In the genomic region with DNA sequence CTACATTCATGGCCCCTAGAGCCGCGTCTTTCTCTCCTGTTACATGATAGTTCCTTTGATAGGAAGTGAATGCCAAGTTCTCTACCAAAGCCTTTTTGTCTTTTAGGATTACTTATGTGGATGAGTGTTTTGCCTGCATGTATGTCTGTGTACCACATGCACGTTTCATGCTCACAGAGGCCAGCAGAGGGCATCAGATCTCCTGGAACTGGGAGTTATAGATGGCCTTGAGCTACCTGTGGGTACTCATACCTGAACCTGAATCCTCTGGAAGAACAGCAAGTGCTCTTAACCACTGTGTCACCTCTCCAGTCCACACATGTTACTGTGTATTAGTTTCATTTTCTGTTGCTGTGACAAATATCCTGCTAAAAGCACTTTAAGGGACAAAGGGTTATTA, we compare ENCODE assay signal across 9 mouse cellular contexts. TPM values are rescaled to one million over a fixed set of nuclear protein-coding genes. Genes with fewer than 3 reads are reported as not detected.
DNase-seq lines count a peak whose midpoint lies in the region; ATAC-seq lines count a peak whose summit lies in the region.
"Had no signal": no experiment of that assay in that cellular context is flagged by ENCODE, and none has a peak within 500 bp of the region (broad histone marks: within the 10 kb centered on the region; RNA-seq: fewer than 3 reads in every experiment).

No protein-coding gene starts in this region.

- ATAC-seq in lung, embryonic 16.5 days (ENCODE audit: low read depth): 0 out of 2 replicates have a peak, but pooled peaks have one; percentile 21

- peak; percentile 57 to 68 for DNase-seq in cerebellum, adult 18-20 months
- no peak for DNase-seq in cerebellum, adult 11 months
- peak; percentile 39 for DNase-seq in left cerebral cortex, postnatal 4 days
- no peak for DNase-seq in left cerebral cortex, postnatal 10 days (ENCODE audit: extremely low spot score in 1 of 2, low spot score in 2 of 2)
- peak; percentile 57 to 60 for DNase-seq in cerebellum, postnatal 36 days
- DNase-seq in thymus, postnatal 25 days: peak; percentile 72
- DNase-seq in right cerebral cortex, postnatal 25 days: no peak

- H3K4me2 ChIP-seq in lung, embryonic 16.5 days (ENCODE audit: low read depth, low read length): no peak overlapping the region
- H3K4me2 ChIP-seq: neural tube, embryonic 12.5 days had no signal

- no peak overlapping the region for H3K4me3 ChIP-seq in lung, embryonic 16.5 days (ENCODE audit: low read length)
- H3K4me3 ChIP-seq: neural tube, embryonic 12.5 days had no signal

- H3K9ac ChIP-seq in lung, embryonic 16.5 days (ENCODE audit: low read length): no peak overlapping the region
- H3K9ac ChIP-seq: neural tube, embryonic 12.5 days had no signal

- peaks cover 15% of the 10 kb centered on the region for H3K4me1 ChIP-seq in lung, embryonic 16.5 days (replicated peaks; ENCODE audit: control insufficient read depth, insufficient read depth, low read length)

- H3K27me3 ChIP-seq in lung, embryonic 16.5 days (ENCODE audit: control insufficient read depth, insufficient read depth, low read depth, low read length): peaks cover 12% of the 10 kb centered on the region

- H3K9me3 ChIP-seq in lung, embryonic 16.5 days (ENCODE audit: control insufficient read depth, low read length): no peaks in the 10 kb centered on the region
- H3K9me3 ChIP-seq: neural tube, embryonic 12.5 days had no signal

- H3K36me3 ChIP-seq in lung, embryonic 16.5 days (ENCODE audit: control insufficient read depth, insufficient read depth, low read length): peaks cover 29% of the 10 kb centered on the region

- intact Hi-C loops in left cerebral cortex, postnatal 4 days (cut with DNase I): no loop called here
- intact Hi-C loops in left cerebral cortex, postnatal 10 days (cut with DNase I): no loop called here

- H3K27ac ChIP-seq in lung, embryonic 16.5 days (ENCODE audit: low read length): no peak overlapping the region
- H3K27ac ChIP-seq: neural tube, embryonic 12.5 days had no signal

- 70% methylated on average over 3 of the region's 3 CpGs for WGBS in lung, embryonic 16.5 days

RNA-seq across cellular contexts. Expression of a gene that starts 4.1 kb away (rescaled TPM):
- 10 to 100 TPM; 64.0 to 71.1 TPM for total RNA-seq in left cerebral cortex, postnatal 4 days (2021)
- total RNA-seq in left cerebral cortex, postnatal 10 days (2021): 10 to 100 TPM; 68.0 to 73.2 TPM
- 1.4 and 2.1 TPM in 2 replicates for polyA plus RNA-seq in lung, embryonic 16.5 days (2015; fragmentation: Nextera tagmentation; extraction: Ambion mirVana)

RNA-seq across cellular contexts. Expression of a gene that starts 13.0 kb away (rescaled TPM):
- 10 to 100 TPM; 34.0 to 35.8 TPM for total RNA-seq in left cerebral cortex, postnatal 4 days (2021)
- 10 to 100 TPM; 27.1 to 28.3 TPM for total RNA-seq in left cerebral cortex, postnatal 10 days (2021)
- 24.3 and 25.1 TPM in 2 replicates for polyA plus RNA-seq in lung, embryonic 16.5 days (2015; fragmentation: Nextera tagmentation; extraction: Ambion mirVana)

RNA-seq across cellular contexts. Expression of a gene that starts 24.1 kb away (rescaled TPM):
- total RNA-seq in left cerebral cortex, postnatal 4 days (2021): 1 to 10 TPM; 8.3 to 8.8 TPM
- total RNA-seq in left cerebral cortex, postnatal 10 days (2021): 10 to 100 TPM; 11.9 to 14.8 TPM
- 9.5 and 10.4 TPM in 2 replicates for polyA plus RNA-seq in lung, embryonic 16.5 days (2015; fragmentation: Nextera tagmentation; extraction: Ambion mirVana)

RNA-seq across cellular contexts. Expression of a gene that starts 27.6 kb away (rescaled TPM):
- total RNA-seq in left cerebral cortex, postnatal 4 days (2021): 10 to 100 TPM; 69.5 to 74.9 TPM
- total RNA-seq in left cerebral cortex, postnatal 10 days (2021): 100 to 1,000 TPM; 151 to 158 TPM
- polyA plus RNA-seq in lung, embryonic 16.5 days (2015; fragmentation: Nextera tagmentation; extraction: Ambion mirVana): 6.8 and 7.4 TPM in 2 replicates

RNA-seq across cellular contexts. Expression of a gene that starts 33.3 kb away (rescaled TPM):
- total RNA-seq in left cerebral cortex, postnatal 4 days (2021): 10 to 100 TPM; 20.4 to 22.2 TPM
- total RNA-seq in left cerebral cortex, postnatal 10 days (2021): 10 to 100 TPM; 15.5 to 17.9 TPM
- polyA plus RNA-seq in lung, embryonic 16.5 days (2015; fragmentation: Nextera tagmentation; extraction: Ambion mirVana): 38.0 and 42.3 TPM in 2 replicates

Comparison
In these comparisons a context has a peak if more than half of its experiments do, and no peak if none do; other contexts are left out.
1. DNase-seq: peak in cerebellum, adult 18-20 months (2 of 2), left cerebral cortex, postnatal 4 days (single experiment), cerebellum, postnatal 36 days (2 of 2) and thymus, postnatal 25 days (single experiment); none in cerebellum, adult 11 months (single experiment), left cerebral cortex, postnatal 10 days (0 of 2) and right cerebral cortex, postnatal 25 days (single experiment).